Mouse (Mus musculus): ENCODE data around the gene Ntrk2. TPM values are rescaled to one million over a fixed set of nuclear protein-coding genes. Genes with fewer than 3 reads are reported as not detected.

Ntrk2 gene
- polyA plus RNA-seq, 1 experiment from 2014 or later: 146 TPM

DNA sequence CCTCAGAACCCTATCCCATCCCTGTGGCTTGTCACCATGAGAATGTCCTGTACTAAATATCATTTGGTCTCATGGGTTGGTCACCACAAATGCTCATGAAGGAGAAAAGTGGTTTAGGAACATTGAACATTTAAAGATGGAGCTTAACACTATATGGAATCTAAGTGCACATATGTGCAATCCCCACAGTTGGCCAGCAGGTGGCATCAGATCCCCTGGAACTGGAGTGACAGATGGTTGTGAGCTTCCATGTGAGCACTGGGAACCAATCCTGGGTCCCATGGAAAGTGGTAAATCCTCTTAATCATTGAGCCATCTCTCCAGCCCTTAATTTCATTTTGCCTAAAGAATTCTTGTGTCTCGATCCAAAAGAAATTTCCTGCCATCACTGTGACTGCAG is 308.3 kb downstream of the Ntrk2 start:
- H3K27me3 ChIP-seq (replicated peaks; ENCODE audit: control insufficient read depth, insufficient read depth, low read length): no peaks in the 10 kb centered on the region
- 100% methylated on average over 1 of the region's 1 CpGs for WGBS
- no peak for ATAC-seq

GRCm38 (mm10) chr13:59115551-59115950 is 309.2 kb downstream of the Ntrk2 start:
- no peak overlapping the region for H3K4me2 ChIP-seq (ENCODE audit: low read length)
- no peak for ATAC-seq
- H3K4me3 ChIP-seq (ENCODE audit: low read length): no peak overlapping the region
- no peak overlapping the region for H3K27ac ChIP-seq (ENCODE audit: low read depth, low read length)
- no peaks in the 10 kb centered on the region; the same call in 1 of the 2 replicates for H3K36me3 ChIP-seq (ENCODE audit: control insufficient read depth, insufficient read depth, low read length)
- no peaks in the 10 kb centered on the region for H3K27me3 ChIP-seq (replicated peaks; ENCODE audit: control insufficient read depth, insufficient read depth, low read length)
- no peaks in the 10 kb centered on the region for H3K4me1 ChIP-seq (ENCODE audit: control insufficient read depth, insufficient read depth, low read depth, low read length)
- WGBS: 97% methylated on average over 14 of the region's 14 CpGs
- H3K9ac ChIP-seq (ENCODE audit: low read depth, low read length): no peak overlapping the region
- peaks cover 12% of the 10 kb centered on the region for H3K9me3 ChIP-seq (ENCODE audit: control insufficient read depth, low read length)

More for the DNA sequence above, 308.3 kb downstream of the Ntrk2 start:
- no peak overlapping the region for H3K9ac ChIP-seq (ENCODE audit: low read depth, low read length)
- no peaks in the 10 kb centered on the region for H3K4me1 ChIP-seq (ENCODE audit: control insufficient read depth, insufficient read depth, low read depth, low read length)
- H3K36me3 ChIP-seq (ENCODE audit: control insufficient read depth, insufficient read depth, low read length): no peaks in the 10 kb centered on the region; the same call in 1 of the 2 replicates
- H3K9me3 ChIP-seq (ENCODE audit: control insufficient read depth, low read length): peaks cover 12% of the 10 kb centered on the region
- no peak overlapping the region for H3K27ac ChIP-seq (ENCODE audit: low read depth, low read length)
- no peak overlapping the region for H3K4me3 ChIP-seq (ENCODE audit: low read length)
- no peak overlapping the region for H3K4me2 ChIP-seq (ENCODE audit: low read length)

DNA sequence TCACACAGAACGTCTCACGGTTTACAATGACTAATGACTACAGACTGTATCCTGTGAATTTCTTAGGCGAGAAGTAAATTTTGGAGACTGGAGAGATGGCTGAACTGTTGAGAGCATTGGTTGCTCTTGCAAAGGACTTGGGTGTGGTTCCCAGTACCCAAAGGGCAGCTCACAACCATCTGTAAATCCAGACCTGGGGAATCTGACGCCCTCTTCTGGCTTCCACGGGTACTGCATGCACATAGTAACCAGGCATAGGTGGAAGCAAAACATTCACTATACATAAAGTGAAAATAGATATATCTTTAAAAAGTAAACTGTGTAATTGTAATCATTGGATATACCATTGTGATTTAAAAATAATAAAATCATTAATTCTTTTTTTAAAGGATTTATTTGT is 310.9 kb downstream of the Ntrk2 start:
- Histone ChIP-seq H3K9me3 (ENCODE audit: control insufficient read depth, low read length) (peaks cover 12% of the 10 kb centered on the region), H3K4me1 (ENCODE audit: control insufficient read depth, insufficient read depth, low read depth, low read length) (no peaks in the 10 kb centered on the region), H3K27ac (ENCODE audit: low read depth, low read length) (no peak overlapping the region), H3K9ac (ENCODE audit: low read depth, low read length) (no peak overlapping the region), H3K36me3 (ENCODE audit: control insufficient read depth, insufficient read depth, low read length) (no peaks in the 10 kb centered on the region; the same call in 1 of the 2 replicates), H3K4me2 (ENCODE audit: low read length) (no peak overlapping the region), H3K4me3 (ENCODE audit: low read length) (no peak overlapping the region), H3K27me3 (replicated peaks; ENCODE audit: control insufficient read depth, insufficient read depth, low read length) (no peaks in the 10 kb centered on the region)
- no peak for ATAC-seq
- WGBS: 90% methylated on average over 5 of the region's 5 CpGs

DNA sequence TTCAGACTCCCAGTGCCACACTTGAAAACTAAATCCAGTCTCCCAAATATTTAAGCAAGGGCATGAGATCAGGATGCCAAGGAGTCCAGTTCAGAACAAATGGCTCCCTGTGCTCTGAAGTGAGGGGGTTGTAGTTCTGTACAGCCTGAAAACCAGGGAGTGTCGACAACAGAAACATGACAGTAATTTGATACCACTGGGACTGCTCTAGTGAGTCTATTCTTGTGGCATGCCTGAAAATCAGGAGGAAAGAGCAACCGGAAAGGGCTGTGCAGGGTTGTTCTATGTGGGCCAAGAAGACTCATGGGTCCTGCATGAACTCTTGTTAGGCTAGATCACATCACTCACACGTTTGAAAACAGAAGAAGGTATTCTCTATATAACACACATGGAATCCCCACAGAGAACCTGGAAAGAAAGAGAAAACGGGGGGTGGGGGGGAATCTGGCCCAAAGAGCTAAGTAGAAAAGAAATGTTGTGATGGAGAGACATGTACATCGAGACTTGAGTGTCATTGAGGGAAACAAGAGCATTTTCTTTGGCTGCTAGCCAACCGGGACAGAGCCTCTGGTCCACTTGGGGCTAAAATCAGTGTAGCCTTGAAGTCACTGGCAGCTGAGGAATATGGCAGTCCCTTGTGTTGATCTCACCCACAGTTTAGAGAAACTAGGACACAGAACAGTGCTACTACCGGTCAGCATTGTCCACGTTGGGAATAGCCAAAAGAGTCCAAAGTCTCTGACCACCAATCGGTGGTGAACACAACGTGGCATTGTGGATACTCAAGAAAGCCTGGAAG is 313.4 kb downstream of the Ntrk2 start:
- H3K36me3 ChIP-seq (ENCODE audit: control insufficient read depth, insufficient read depth, low read length): no peaks in the 10 kb centered on the region; the same call in 1 of the 2 replicates
- no peak overlapping the region for H3K4me3 ChIP-seq (ENCODE audit: low read length)
- H3K27me3 ChIP-seq (replicated peaks; ENCODE audit: control insufficient read depth, insufficient read depth, low read length): no peaks in the 10 kb centered on the region
- peaks cover 9% of the 10 kb centered on the region for H3K9me3 ChIP-seq (ENCODE audit: control insufficient read depth, low read length)
- H3K9ac ChIP-seq (ENCODE audit: low read depth, low read length): no peak overlapping the region
- H3K27ac ChIP-seq (ENCODE audit: low read depth, low read length): no peak overlapping the region
- no peak overlapping the region for H3K4me2 ChIP-seq (ENCODE audit: low read length)
- no peaks in the 10 kb centered on the region for H3K4me1 ChIP-seq (ENCODE audit: control insufficient read depth, insufficient read depth, low read depth, low read length)
- WGBS: 77% methylated on average over 10 of the region's 10 CpGs
- ATAC-seq: no peak

GRCm38 (mm10) chr13:59143141-59143744 is 336.9 kb downstream of the Ntrk2 start:
- peak; percentile 85 for ATAC-seq
- no peaks in the 10 kb centered on the region for H3K36me3 ChIP-seq (ENCODE audit: control insufficient read depth, insufficient read depth, low read length)
- H3K9ac ChIP-seq (ENCODE audit: low read depth, low read length): no peak overlapping the region
- H3K9me3 ChIP-seq (ENCODE audit: control insufficient read depth, low read length): no peaks in the 10 kb centered on the region
- no peaks in the 10 kb centered on the region for H3K27me3 ChIP-seq (replicated peaks; ENCODE audit: control insufficient read depth, insufficient read depth, low read length)
- WGBS: 47% methylated on average over 7 of the region's 7 CpGs
- H3K27ac ChIP-seq (ENCODE audit: low read depth, low read length): peak overlapping the region; percentile 60
- H3K4me2 ChIP-seq (ENCODE audit: low read length): no peak overlapping the region
- no peak overlapping the region for H3K4me3 ChIP-seq (ENCODE audit: low read length)
- H3K4me1 ChIP-seq (ENCODE audit: control insufficient read depth, insufficient read depth, low read depth, low read length): peaks cover 26% of the 10 kb centered on the region

DNA sequence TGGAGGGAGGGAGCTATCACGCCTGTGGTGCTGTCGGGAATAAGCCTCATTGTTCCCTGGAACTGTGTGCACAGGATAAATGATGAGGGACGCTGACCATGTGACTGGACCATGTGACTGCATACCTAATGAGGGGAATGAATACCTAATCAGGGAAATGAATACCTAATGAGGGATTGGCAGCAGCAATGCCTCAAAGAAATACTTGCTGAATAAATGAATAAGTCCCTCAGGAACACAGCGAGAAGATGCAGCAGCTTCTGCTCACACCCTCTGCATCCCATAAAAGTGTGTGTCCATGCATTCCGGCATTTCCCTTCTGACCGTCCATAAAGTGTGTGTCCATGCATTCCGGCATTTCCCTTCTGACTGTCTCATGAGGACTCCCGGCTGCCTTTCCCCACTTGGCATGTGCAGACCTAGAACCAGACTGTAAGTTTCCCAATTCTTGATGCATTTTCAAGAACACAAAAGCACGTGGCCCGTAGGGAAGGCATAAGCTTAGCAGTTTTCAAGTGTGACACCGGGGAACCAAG is 338.0 kb downstream of the Ntrk2 start:
- Histone ChIP-seq H3K4me3 (ENCODE audit: low read length) (no peak overlapping the region), H3K27me3 (replicated peaks; ENCODE audit: control insufficient read depth, insufficient read depth, low read length) (no peaks in the 10 kb centered on the region), H3K4me2 (ENCODE audit: low read length) (peak overlapping the region; percentile 45), H3K27ac (ENCODE audit: low read depth, low read length) (peak overlapping the region; percentile 60), H3K4me1 (ENCODE audit: control insufficient read depth, insufficient read depth, low read depth, low read length) (peaks cover 26% of the 10 kb centered on the region), H3K9ac (ENCODE audit: low read depth, low read length) (0 out of 2 replicates have a peak overlapping the region, but pooled peaks have one; percentile 6), H3K9me3 (ENCODE audit: control insufficient read depth, low read length) (no peaks in the 10 kb centered on the region), H3K36me3 (ENCODE audit: control insufficient read depth, insufficient read depth, low read length) (no peaks in the 10 kb centered on the region)
- WGBS: 17% methylated on average over 11 of the region's 11 CpGs
- peak; percentile 90 for ATAC-seq

GRCm38 (mm10) chr13:59145677-59146555 is 339.5 kb downstream of the Ntrk2 start:
- H3K36me3 ChIP-seq (ENCODE audit: control insufficient read depth, insufficient read depth, low read length): no peaks in the 10 kb centered on the region
- H3K9ac ChIP-seq (ENCODE audit: low read depth, low read length): peak overlapping the region; percentile 2; the same call in 1 of the 2 replicates
- peak; percentile 72 for ATAC-seq
- no peak overlapping the region for H3K4me3 ChIP-seq (ENCODE audit: low read length)
- H3K4me2 ChIP-seq (ENCODE audit: low read length): peak overlapping the region; percentile 31
- H3K27ac ChIP-seq (ENCODE audit: low read depth, low read length): peak overlapping the region; percentile 80
- 27% methylated on average over 21 of the region's 21 CpGs for WGBS
- H3K4me1 ChIP-seq (ENCODE audit: control insufficient read depth, insufficient read depth, low read depth, low read length): peaks cover 26% of the 10 kb centered on the region
- H3K27me3 ChIP-seq (replicated peaks; ENCODE audit: control insufficient read depth, insufficient read depth, low read length): no peaks in the 10 kb centered on the region
- no peaks in the 10 kb centered on the region for H3K9me3 ChIP-seq (ENCODE audit: control insufficient read depth, low read length)

DNA sequence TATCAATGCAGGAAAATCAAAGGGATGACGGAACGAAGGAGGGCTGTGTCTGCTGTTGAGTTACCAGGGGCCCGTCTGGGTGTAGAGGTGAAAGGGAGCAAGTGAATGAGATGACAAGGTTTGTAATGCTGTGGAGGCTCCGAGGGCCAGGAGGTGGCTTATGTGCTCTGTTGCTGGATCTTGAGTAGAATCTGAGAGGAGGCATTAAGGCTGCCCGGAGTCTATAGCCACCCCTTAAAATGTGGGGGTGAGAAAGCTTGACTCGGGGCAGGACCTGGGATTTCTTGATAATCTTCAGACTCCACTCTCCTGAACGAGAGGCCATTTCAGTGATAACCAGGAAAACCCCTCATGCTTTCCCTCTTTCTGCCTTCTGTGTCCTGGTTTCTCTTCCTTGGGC is 340.2 kb downstream of the Ntrk2 start:
- WGBS: 84% methylated on average over 7 of the region's 7 CpGs
- ATAC-seq: no peak
- Histone ChIP-seq H3K27me3 (replicated peaks; ENCODE audit: control insufficient read depth, insufficient read depth, low read length) (no peaks in the 10 kb centered on the region), H3K4me1 (ENCODE audit: control insufficient read depth, insufficient read depth, low read depth, low read length) (peaks cover 26% of the 10 kb centered on the region), H3K36me3 (ENCODE audit: control insufficient read depth, insufficient read depth, low read length) (no peaks in the 10 kb centered on the region), H3K4me2 (ENCODE audit: low read length) (no peak overlapping the region), H3K9ac (ENCODE audit: low read depth, low read length) (no peak overlapping the region), H3K4me3 (ENCODE audit: low read length) (no peak overlapping the region), H3K27ac (ENCODE audit: low read depth, low read length) (no peak overlapping the region; the same call in 1 of the 2 replicates), H3K9me3 (ENCODE audit: control insufficient read depth, low read length) (no peaks in the 10 kb centered on the region)
